Mouse (Mus musculus) heart, postnatal 0 days (tissue): ENCODE measurements around the gene Ercc5. TPM values are rescaled to one million over a fixed set of nuclear protein-coding genes. Genes with fewer than 3 reads are reported as not detected.
A peak's percentile ranks its signal among the peaks of the same experiment; 100 is the strongest.

Source experiments
- ATAC-seq: fragments of 200-750 bp; cut with Nextera tagmentation; 2 replicates; pipeline ENCODE4 v1.8.0; 2017; ENCODE audit warnings: low read depth, moderate number of reproducible peaks, moderate library complexity; ENCODE audit not compliant: insufficient read depth
- DNase-seq: peaks from one replicate; pipeline ENCODE4 v3.0.0-alpha.2; 2016; ENCODE audit warnings: low spot score
- H3K27ac ChIP-seq: fragments of 300-500 bp; sonication (generic); 2 replicates; pipeline ENCODE4 v1.5.1; 2014; ENCODE audit warnings: low read depth, mild to moderate bottlenecking
- H3K27me3 ChIP-seq: fragments of 300-500 bp; sonication (generic); 2 replicates; pipeline ENCODE4 v1.6.1; 2014; ENCODE audit warnings: low read length, mixed read lengths; ENCODE audit not compliant: control insufficient read depth, insufficient read depth
- H3K36me3 ChIP-seq: fragments of 300-500 bp; sonication (generic); replicated peaks from 2 replicates; pipeline ENCODE4 v1.6.1; 2014; ENCODE audit warnings: low read length, mixed read lengths; ENCODE audit not compliant: control insufficient read depth, insufficient read depth
- H3K4me1 ChIP-seq: fragments of 300-500 bp; sonication (generic); 2 replicates; pipeline ENCODE4 v1.6.1; 2014; ENCODE audit warnings: antibody characterized with exemption; ENCODE audit not compliant: control insufficient read depth, insufficient read depth
- H3K4me2 ChIP-seq: fragments of 300-500 bp; sonication (generic); 2 replicates; pipeline ENCODE4 v1.6.1; 2014; ENCODE audit warnings: low read depth, mild to moderate bottlenecking, low read length, moderate library complexity
- H3K4me3 ChIP-seq: fragments of 300-500 bp; sonication (generic); 2 replicates; pipeline ENCODE4 v1.5.1; 2014; ENCODE audit warnings: low read depth, low read length
- H3K9ac ChIP-seq: fragments of 300-500 bp; sonication (generic); replicated peaks from 2 replicates; pipeline ENCODE4 v1.6.1; 2014; ENCODE audit warnings: low read depth, low read length, mixed read lengths
- H3K9me3 ChIP-seq: fragments of 300-500 bp; sonication (generic); replicated peaks from 2 replicates; pipeline ENCODE4 v1.6.1; 2016; ENCODE audit warnings: low read length; ENCODE audit not compliant: control insufficient read depth
- CTCF ChIP-seq: IDR thresholded peaks from 2 replicates; pipeline ENCODE4 v1.5.1; 2016; ENCODE audit warnings: antibody characterized with exemption, control low read depth, low read depth
- EP300 ChIP-seq: IDR thresholded peaks from 2 replicates; pipeline ENCODE4 v1.6.1; 2016; ENCODE audit warnings: antibody characterized with exemption, low read depth
- WGBS: fragments of 180-500 bp; shearing (Covaris S2); extraction: QIAGEN DNeasy Blood & Tissue Kit; methylation state at CpG from one replicate; pipeline ENCODE4 v1.1.7; 2014; 5-methylcytosine and 5-hydroxymethylcytosine counted together
- polyA plus RNA-seq: library from polyadenylated mRNA; unstranded; fragments of >200 nt; fragmentation: Nextera tagmentation; extraction: Ambion mirVana; gene quantifications from 2 replicates; pipeline ENCODE4 v1.2.1, GENCODE M21; 2015
- total RNA-seq: library from RNA; depleted of rRNA; stranded (reverse); fragments of >200 nt; gene quantifications from 2 replicates; pipeline ENCODE4 v1.2.3, GENCODE M21; 2014; ENCODE audit warnings: low replicate concordance

The Ercc5 gene
- total and polyA plus RNA-seq, 2 experiments from 2014 or later = 10.7 to 39.8 TPM

GRCm38 (mm10) chr1:44129929-44130581 lies 17.5 kb upstream of the Ercc5 start:
- no peaks in the 10 kb centered on the region for H3K27me3 ChIP-seq
- no peak overlapping the region for H3K4me2 ChIP-seq
- no peak overlapping the region for H3K27ac ChIP-seq
- H3K9ac ChIP-seq = no peak overlapping the region
- no peak overlapping the region for H3K4me3 ChIP-seq
- 62% methylated on average over 4 of the region's 4 CpGs for WGBS
- H3K36me3 ChIP-seq = peaks cover 60% of the 10 kb centered on the region
- no peaks in the 10 kb centered on the region for H3K9me3 ChIP-seq
- ATAC-seq = no peak
- no peak for TF ChIP-seq CTCF
- no peak for DNase-seq
- no peaks in the 10 kb centered on the region for H3K4me1 ChIP-seq

- Histone ChIP-seq H3K27me3 (no peaks in the 10 kb centered on the region), H3K36me3 (peaks cover 47% of the 10 kb centered on the region), H3K4me3 (no peak overlapping the region), H3K9ac (no peak overlapping the region), H3K27ac (no peak overlapping the region), H3K4me2 (no peak overlapping the region), H3K9me3 (no peaks in the 10 kb centered on the region), H3K4me1 (no peaks in the 10 kb centered on the region)
- DNase-seq (no peak), ATAC-seq (no peak)
- 81% methylated on average over 4 of the region's 4 CpGs for WGBS
- no peak for TF ChIP-seq CTCF
- no peak for TF ChIP-seq EP300
Measured at GRCm38 (mm10) chr1:44140232-44140631, 7.3 kb upstream of the Ercc5 start.

- TF ChIP-seq CTCF = no peak
- TF ChIP-seq EP300 = no peak
- no peaks in the 10 kb centered on the region for H3K4me1 ChIP-seq
- H3K9ac ChIP-seq = no peak overlapping the region
- H3K36me3 ChIP-seq = peaks cover 35% of the 10 kb centered on the region
- DNase-seq = no peak
- H3K27me3 ChIP-seq = no peaks in the 10 kb centered on the region
- 79% methylated on average over 5 of the region's 5 CpGs for WGBS
- H3K9me3 ChIP-seq = no peaks in the 10 kb centered on the region
- H3K27ac ChIP-seq = no peak overlapping the region
- no peak for ATAC-seq
- H3K4me3 ChIP-seq = no peak overlapping the region
- no peak overlapping the region for H3K4me2 ChIP-seq
Measured at GRCm38 (mm10) chr1:44142747-44143146, 4.8 kb upstream of the Ercc5 start.

GRCm38 (mm10) chr1:44148706-44149105 lies 1.2 kb downstream of the Ercc5 start:
- WGBS = 38% methylated on average over 6 of the region's 6 CpGs
- Histone ChIP-seq H3K9ac (peak overlapping the region; percentile 84), H3K4me2 (peak overlapping the region; percentile 66), H3K4me3 (peak overlapping the region; percentile 83), H3K4me1 (peaks cover 4% of the 10 kb centered on the region; the same call in 1 of the 2 replicates), H3K36me3 (no peaks in the 10 kb centered on the region), H3K27me3 (no peaks in the 10 kb centered on the region), H3K27ac (0 out of 2 replicates have a peak overlapping the region, but pooled peaks have one; percentile 93), H3K9me3 (no peaks in the 10 kb centered on the region)
- no peak for TF ChIP-seq EP300
- TF ChIP-seq CTCF = 0 out of 2 replicates have a peak, but pooled peaks have one; percentile 1
- no peak for DNase-seq
- ATAC-seq = no peak

GRCm38 (mm10) chr1:44155287-44155686 lies 7.7 kb downstream of the Ercc5 start:
- Histone ChIP-seq H3K9ac (no peak overlapping the region), H3K4me3 (no peak overlapping the region), H3K36me3 (peaks cover 25% of the 10 kb centered on the region), H3K4me2 (no peak overlapping the region), H3K27ac (no peak overlapping the region), H3K9me3 (no peaks in the 10 kb centered on the region), H3K4me1 (no peaks in the 10 kb centered on the region), H3K27me3 (no peaks in the 10 kb centered on the region)
- WGBS = 96% methylated on average over 4 of the region's 4 CpGs
- no peak for DNase-seq
- TF ChIP-seq CTCF (peak; percentile 12; the same call in 1 of the 2 replicates), EP300 (no peak)
- ATAC-seq = no peak

- H3K9me3 ChIP-seq = no peaks in the 10 kb centered on the region
- no peak for TF ChIP-seq CTCF
- TF ChIP-seq EP300 = no peak
- no peak overlapping the region for H3K9ac ChIP-seq
- 87% methylated on average over 6 of the region's 6 CpGs for WGBS
- no peak overlapping the region for H3K4me3 ChIP-seq
- H3K27me3 ChIP-seq = no peaks in the 10 kb centered on the region
- no peak for ATAC-seq
- no peak overlapping the region for H3K4me2 ChIP-seq
- peaks cover 50% of the 10 kb centered on the region for H3K36me3 ChIP-seq
- no peak overlapping the region for H3K27ac ChIP-seq
- no peak for DNase-seq
- no peaks in the 10 kb centered on the region for H3K4me1 ChIP-seq
Measured at GRCm38 (mm10) chr1:44158317-44158716, 10.8 kb downstream of the Ercc5 start.
